Mouse (Mus musculus): Measurements from ENCODE around the gene Acbd5.

The Acbd5 gene

GRCm38 (mm10) chr2:23068894-23069744 lies 1.2 kb downstream of the Acbd5 start:
- DNase-seq (ENCODE audit: low spot score) = peak; percentile 96

DNA sequence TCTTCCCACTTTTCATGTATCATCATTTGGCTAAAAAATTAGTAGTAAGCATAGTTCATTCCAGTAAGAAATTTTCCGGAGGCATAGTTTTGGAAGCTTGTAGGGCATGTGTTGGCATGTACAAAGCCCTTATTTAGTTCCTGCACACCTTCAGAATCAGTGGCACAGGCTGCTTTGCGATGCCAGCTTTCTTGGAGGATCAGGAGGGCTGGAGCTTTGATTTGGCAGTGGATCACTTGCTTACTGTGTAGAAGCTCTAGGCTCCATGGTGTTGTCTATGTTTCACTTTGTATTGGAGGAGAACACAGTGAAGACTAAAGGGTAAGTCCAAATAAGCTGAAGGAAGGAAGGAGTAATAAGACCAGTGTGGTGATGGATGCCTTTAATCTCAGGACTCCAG lies 2.5 kb downstream of the Acbd5 start:
- no peak for DNase-seq (ENCODE audit: low spot score)

DNA sequence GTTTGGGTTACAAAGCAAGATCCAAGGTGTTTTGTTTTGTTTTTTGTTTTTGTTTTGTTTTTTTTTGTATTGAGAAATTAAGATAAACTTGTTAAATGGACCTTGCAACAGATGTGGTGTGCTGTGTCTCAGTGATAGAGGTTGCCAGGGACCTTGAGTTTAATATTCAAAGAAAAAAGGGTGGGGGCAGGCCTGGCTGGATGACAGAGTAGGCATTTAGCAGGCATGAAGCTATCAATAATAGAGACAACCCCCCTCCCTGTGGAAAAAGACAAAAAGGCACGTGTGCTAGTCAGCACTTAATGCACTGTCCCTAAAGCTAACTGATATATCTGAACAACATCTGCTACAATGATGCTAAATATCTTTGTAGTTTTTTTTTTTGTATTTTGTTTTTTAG lies 3.4 kb downstream of the Acbd5 start:
- no peak for DNase-seq (ENCODE audit: low spot score)

GRCm38 (mm10) chr2:23075846-23076245 lies 7.9 kb downstream of the Acbd5 start:
- no peak for DNase-seq (ENCODE audit: low spot score)

GRCm38 (mm10) chr2:23076783-23077182 lies 8.8 kb downstream of the Acbd5 start:
- DNase-seq (ENCODE audit: low spot score) = no peak

DNA sequence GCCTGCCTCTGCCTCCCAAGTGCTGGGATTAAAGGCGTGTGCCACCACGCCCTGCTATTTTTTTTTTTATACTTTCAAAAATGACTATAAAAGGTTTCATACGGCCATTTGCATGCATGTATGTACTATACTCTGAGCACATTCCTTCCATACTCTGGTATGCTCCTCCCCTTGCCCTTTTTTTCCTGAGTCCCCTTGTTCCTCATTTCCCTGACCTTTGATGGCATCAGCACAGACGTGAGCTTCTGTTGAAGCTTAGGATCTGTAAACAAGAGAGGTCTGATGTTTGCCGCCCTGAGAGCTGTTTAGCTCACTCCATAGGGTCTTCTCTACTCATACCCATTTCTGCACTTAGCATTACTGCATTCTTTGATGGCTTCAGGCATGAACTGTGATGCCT lies 9.7 kb downstream of the Acbd5 start:
- DNase-seq (ENCODE audit: low spot score) = no peak

GRCm38 (mm10) chr2:23078588-23078987 lies 10.6 kb downstream of the Acbd5 start:
- no peak for DNase-seq (ENCODE audit: low spot score)

DNA sequence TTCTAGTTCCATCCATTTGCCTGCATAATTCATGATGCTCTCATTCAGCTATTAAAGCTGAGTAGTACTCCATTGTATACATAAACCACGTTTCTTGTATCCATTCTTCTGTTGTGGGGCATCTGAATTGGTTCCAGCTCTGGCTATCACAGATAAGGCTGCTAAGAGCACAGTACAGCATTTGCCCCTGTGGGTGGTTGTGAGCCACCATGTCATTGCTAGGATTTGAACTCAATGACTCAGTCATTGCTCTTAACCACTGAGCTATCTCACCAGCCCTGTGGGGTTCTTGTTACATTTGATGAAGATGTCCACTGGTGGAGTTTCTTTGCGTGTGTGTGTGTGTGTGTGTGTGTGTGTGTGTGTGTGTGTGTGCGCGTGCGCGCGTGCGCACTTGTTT lies 16.6 kb downstream of the Acbd5 start:
- no peak for DNase-seq (ENCODE audit: low spot score)

GRCm38 (mm10) chr2:23092216-23092615 lies 24.2 kb downstream of the Acbd5 start:
- peak; percentile 59 for DNase-seq (ENCODE audit: low spot score)

DNA sequence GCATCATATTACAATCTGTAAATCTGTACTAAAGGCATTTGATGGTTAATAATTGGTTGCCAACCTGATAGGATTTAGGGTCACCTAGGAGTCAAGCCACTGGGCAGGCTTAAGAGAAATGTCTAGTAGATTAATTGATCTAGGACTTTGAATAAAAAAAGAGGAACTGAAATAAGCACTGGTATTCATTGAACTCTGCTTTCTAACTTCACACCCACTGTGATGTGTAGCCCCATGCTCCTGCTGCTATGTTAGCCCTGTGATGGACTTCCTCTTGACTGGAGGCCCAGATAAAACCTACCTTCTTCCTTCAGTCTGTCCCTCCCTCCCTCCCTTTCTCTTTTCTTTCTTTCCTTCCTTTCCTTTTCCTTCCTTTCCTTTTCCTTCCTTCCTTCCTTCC lies 29.1 kb downstream of the Acbd5 start:
- no peak for DNase-seq (ENCODE audit: low spot score)

DNA sequence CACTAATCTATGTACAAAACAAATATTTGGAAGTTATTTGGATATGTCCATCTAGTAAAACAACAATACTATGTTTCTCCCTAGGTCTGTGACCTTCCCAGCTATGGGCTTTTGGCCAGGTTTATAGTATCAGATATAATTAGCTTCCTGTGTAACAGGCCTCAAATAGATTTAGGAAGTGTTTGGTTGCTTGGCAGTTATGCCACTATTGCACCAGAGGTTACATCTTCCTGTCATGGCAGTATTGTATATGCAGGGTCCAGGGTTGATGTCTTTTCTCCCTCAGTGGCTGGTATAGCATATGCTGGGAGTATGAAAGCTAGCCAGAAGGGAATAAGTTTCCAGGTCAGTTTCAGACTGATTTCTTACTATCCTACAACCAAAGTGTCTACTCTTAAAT lies 34.3 kb downstream of the Acbd5 start:
- no peak for DNase-seq (ENCODE audit: low spot score)

GRCm38 (mm10) chr2:23119573-23119972 lies 51.6 kb downstream of the Acbd5 start:
- DNase-seq (ENCODE audit: low spot score) = no peak

DNA sequence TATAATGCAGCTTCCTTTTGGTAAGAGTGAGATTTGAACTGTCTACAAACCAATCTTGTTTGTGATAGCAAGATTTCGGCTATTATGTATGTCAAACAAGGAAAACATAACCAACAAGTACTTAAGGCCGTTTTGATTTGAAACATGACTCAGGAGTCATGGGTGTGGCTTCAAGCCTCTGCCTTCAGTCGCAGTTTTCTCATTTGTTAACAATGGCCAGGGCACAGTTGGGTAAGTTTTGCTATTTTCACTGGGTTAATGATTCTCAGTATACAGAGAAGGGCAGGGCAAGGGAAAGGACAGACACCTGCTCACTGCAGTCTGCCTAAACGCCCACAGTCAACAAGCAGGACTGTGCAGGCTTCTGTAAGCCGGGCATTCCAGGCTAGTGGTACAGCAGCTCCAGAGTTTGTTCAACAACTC lies 87.2 kb downstream of the Acbd5 start:
- DNase-seq (ENCODE audit: low spot score) = no peak

GRCm38 (mm10) chr2:23155777-23156607 lies 88.0 kb downstream of the Acbd5 start, which contains the start of the genes Mastl and Yme1l1:
Mastl (minus strand) TSS chr2:23156024.
Yme1l1 (plus strand) TSS chr2:23156369.
- DNase-seq (ENCODE audit: low spot score) = peak; percentile 100

- no peak for DNase-seq (ENCODE audit: low spot score)
Measured at GRCm38 (mm10) chr2:23156608-23157081, 88.7 kb downstream of the Acbd5 start.
